Mouse (Mus musculus): ENCODE data around the gene Qtrt1.
A peak's percentile ranks its signal among the peaks of the same experiment; 100 is the strongest.

- TF ChIP-seq RCOR1 (conservative IDR thresholded peaks at IDR 0.05; ENCODE audit: low read depth, low read length) (no peak; the same call in 1 of the 2 replicates), CTCF (conservative IDR thresholded peaks at IDR 0.05 in 1 of 2, IDR thresholded peaks at IDR 0.05 in 1 of 2; ENCODE audit: low read depth in 2 of 2, low read length in 2 of 2) (no peak), EP300 (IDR thresholded peaks at IDR 0.05; ENCODE audit: low read length) (no peak), POLR2A (IDR thresholded peaks at IDR 0.05; ENCODE audit: low read depth, low read length) (peak; percentile 64; the same call in 1 of the 2 replicates), BHLHE40 (IDR thresholded peaks at IDR 0.05; ENCODE audit: low read depth, low read length) (peak; percentile 94), E2F4 (IDR thresholded peaks at IDR 0.05; ENCODE audit: insufficient replicate concordance, low read depth, low read length) (no peak), NRF1 (IDR thresholded peaks at IDR 0.05; ENCODE audit: low read depth, low read length) (peak; percentile 84), TCF12 (IDR thresholded peaks at IDR 0.05; ENCODE audit: low read depth, low read length) (no peak), ELF1 (IDR thresholded peaks at IDR 0.05; ENCODE audit: low read depth, low read length) (no peak), USF2 (conservative IDR thresholded peaks at IDR 0.05; ENCODE audit: low read depth, low read length) (no peak), MXI1 (IDR thresholded peaks at IDR 0.05; ENCODE audit: low read depth, low read length) (peak; percentile 99)
These were observed 43.5 kb upstream of the Qtrt1 start for GRCm38 (mm10) chr9:21368131-21368584.

Data from CH12.LX (cell line).